Mouse (Mus musculus) neural tube, embryonic 10.5 days (tissue): ENCODE measurements around the gene Fam234a.
"Not testable (repeated sequence)": the region's sequence is repeated elsewhere in the genome, so short reads cannot be mapped to it uniquely, and the experiment has no call there.

Experiments used
- DNase-seq: peaks from one replicate; pipeline ENCODE4 v3.0.0-alpha.2; 2017; ENCODE audit warnings: low spot score; ENCODE audit errors: extremely low spot score

The Fam234a gene

DNA sequence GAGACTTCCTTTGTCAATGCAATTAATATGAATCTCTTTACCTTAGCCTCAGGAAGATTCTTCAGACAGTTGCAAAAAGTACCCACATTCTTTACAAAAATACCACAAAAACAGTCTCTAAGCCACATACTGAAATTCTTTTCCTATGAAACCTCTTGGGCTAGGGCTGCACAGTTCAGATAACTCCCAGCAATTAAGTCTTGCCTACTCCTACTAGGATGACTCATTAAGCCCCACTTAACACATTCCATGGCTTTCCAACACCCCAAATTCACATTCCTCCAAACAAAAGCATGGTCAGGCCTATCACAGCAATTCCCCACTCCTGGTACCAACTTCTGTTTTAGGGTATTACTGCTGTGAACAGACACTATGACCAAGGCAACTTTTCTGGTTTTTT lies 65.4 kb downstream of the Fam234a start:
- DNase-seq: no peak

DNA sequence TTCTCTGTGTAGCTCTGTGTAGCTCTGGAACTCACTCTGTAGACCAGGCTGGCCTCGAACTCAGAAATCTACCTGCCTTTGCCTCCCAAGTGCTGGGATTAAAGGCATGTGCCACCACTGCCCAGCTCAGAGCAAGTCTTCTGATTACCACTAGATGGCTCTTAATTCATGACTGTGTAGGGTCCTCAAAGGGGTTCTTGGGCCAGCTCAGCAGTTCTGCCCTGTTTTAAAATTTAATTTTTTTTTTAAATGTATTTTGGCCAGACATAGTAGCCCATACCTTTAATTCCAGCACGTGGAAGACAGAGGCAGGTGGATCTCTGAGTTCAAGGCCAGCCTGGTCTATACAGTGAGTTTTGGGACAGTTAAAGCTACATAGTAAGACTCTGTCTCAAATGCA lies 68.8 kb downstream of the Fam234a start:
- not testable (repeated sequence) for DNase-seq

DNA sequence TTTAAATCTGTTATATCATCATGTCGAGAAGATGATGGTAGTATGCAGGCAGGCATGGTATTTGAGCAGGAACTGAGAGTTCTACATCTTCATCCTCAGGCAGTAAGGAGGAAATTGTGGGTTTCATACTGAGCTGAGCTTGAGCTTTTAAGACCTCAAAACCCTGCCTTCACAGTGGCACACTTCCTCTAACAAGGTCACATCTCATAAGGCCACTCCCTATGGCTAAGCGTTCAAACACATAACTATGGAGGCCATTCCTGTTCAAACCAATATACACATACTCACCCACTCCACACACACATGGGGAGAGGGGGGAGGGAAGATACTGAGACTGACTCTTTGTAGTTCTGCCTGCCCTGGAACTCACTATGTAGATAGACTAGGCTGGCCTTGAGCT lies 76.0 kb downstream of the Fam234a start:
- no peak for DNase-seq

DNA sequence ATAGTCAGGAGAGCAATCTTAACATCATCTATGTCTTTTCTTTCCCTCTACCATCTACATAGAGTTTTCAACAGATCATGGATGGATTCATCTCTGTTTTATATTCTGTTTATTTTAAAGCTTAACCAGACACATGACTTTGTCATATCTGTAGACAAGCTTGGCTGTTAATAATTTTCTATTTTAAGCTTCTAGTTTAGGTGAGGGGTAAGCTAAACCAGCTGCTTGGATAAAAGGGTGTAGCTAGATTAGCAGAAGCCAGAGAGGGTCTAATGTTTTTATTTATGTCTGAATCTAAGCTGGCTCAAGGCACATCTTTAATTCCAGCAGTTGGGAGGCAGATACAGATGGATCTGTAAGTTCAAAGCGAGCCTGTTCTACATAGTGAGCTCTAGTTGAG lies 81.3 kb downstream of the Fam234a start:
- no peak for DNase-seq
